Mouse (Mus musculus): ENCODE measurements around the gene Flnc.
A peak's percentile ranks its signal among the peaks of the same experiment; 100 is the strongest.

Gene Flnc

GRCm38 (mm10) chr6:29432156-29432555 lies 900 bp upstream of the Flnc start:
- DNase-seq: peak in 1 of 2 experiments; percentile 29

- no peak for DNase-seq
These were observed 399 bp upstream of the Flnc start for GRCm38 (mm10) chr6:29432676-29433037.

- peak; percentile 48 to 55 for DNase-seq
These were observed 1.0 kb downstream of the Flnc start for GRCm38 (mm10) chr6:29433804-29434795.

- peak; percentile 28 to 81 for DNase-seq
These were observed 2.0 kb downstream of the Flnc start for GRCm38 (mm10) chr6:29434911-29435691.

GRCm38 (mm10) chr6:29435940-29436451 lies 2.9 kb downstream of the Flnc start:
- DNase-seq: no peak

GRCm38 (mm10) chr6:29436461-29436934 lies 3.4 kb downstream of the Flnc start:
- peak in 1 of 2 experiments; percentile 40 for DNase-seq

GRCm38 (mm10) chr6:29439251-29439650 lies 6.2 kb downstream of the Flnc start:
- DNase-seq: peak; percentile 30 to 34

- DNase-seq: no peak
These were observed 6.7 kb downstream of the Flnc start for GRCm38 (mm10) chr6:29439789-29440188.

GRCm38 (mm10) chr6:29444773-29445172 lies 11.7 kb downstream of the Flnc start:
- DNase-seq: peak; percentile 35 to 73

GRCm38 (mm10) chr6:29445354-29445753 lies 12.3 kb downstream of the Flnc start:
- DNase-seq: peak in 1 of 2 experiments; percentile 30

- no peak for DNase-seq
These were observed 16.8 kb downstream of the Flnc start for GRCm38 (mm10) chr6:29449858-29450257.

- no peak for DNase-seq
These were observed 17.6 kb downstream of the Flnc start for GRCm38 (mm10) chr6:29450667-29451066.

GRCm38 (mm10) chr6:29461502-29461901 lies 28.4 kb downstream of the Flnc start:
- DNase-seq: no peak

GRCm38 (mm10) chr6:29463388-29463787 lies 30.3 kb downstream of the Flnc start:
- no peak for DNase-seq

GRCm38 (mm10) chr6:29467583-29468354 lies 34.7 kb downstream of the Flnc start, which contains the start of gene Atp6v1f:
TSS of gene Atp6v1f (plus strand) at chr6:29467718.
- peak; percentile 97 to 98 for DNase-seq

- no peak for DNase-seq
These were observed 35.8 kb downstream of the Flnc start for GRCm38 (mm10) chr6:29468851-29469250.

GRCm38 (mm10) chr6:29471137-29471536 lies 38.1 kb downstream of the Flnc start, which contains the start of gene Atp6v1fnb:
TSS of gene Atp6v1fnb (plus strand) at chr6:29471437.
- DNase-seq: no peak

GRCm38 (mm10) chr6:29473941-29474691 lies 41.1 kb downstream of the Flnc start:
- peak; percentile 35 to 36 for DNase-seq

GRCm38 (mm10) chr6:29474736-29475135 lies 41.7 kb downstream of the Flnc start:
- no peak for DNase-seq

GRCm38 (mm10) chr6:29482691-29483090 lies 49.6 kb downstream of the Flnc start:
- no peak for DNase-seq

Data from cerebellum, postnatal 14 days (tissue).